Mouse (Mus musculus) brown adipose tissue, adult 24 weeks (tissue): ENCODE measurements at regions not wholly inside any gene's neighbourhood (a gene's known extent, or its start where the extent isn't known, plus 50 kb on each side); places are given as distances from the start of the nearest gene placed in this dataset.

Source experiments
- H3K27ac ChIP-seq: fragments of 200-500 bp; replicated peaks from 2 replicates; pipeline ENCODE4 v1.5.1; 2012; ENCODE audit warnings: low read depth, mild to moderate bottlenecking, low read length
- H3K4me1 ChIP-seq: fragments of 200-500 bp; 2 replicates; pipeline ENCODE4 v1.6.1; 2012; ENCODE audit warnings: low read length, mixed read lengths; ENCODE audit not compliant: control insufficient read depth, insufficient read depth, insufficient read length
- H3K4me3 ChIP-seq: fragments of 200-500 bp; 2 replicates; pipeline ENCODE4 v1.5.1; 2012; ENCODE audit warnings: low read depth, mild to moderate bottlenecking, low read length, moderate library complexity; ENCODE audit not compliant: insufficient read depth

GRCm38 (mm10) chr10:120648741-120649140, 172.5 kb upstream of the Hmga2 start:
- Histone ChIP-seq H3K4me1 (no peaks in the 10 kb centered on the region), H3K27ac (no peak overlapping the region), H3K4me3 (no peak overlapping the region)

GRCm38 (mm10) chr10:120648031-120648430, 171.8 kb upstream of the Hmga2 start:
- Histone ChIP-seq H3K4me1 (no peaks in the 10 kb centered on the region), H3K4me3 (no peak overlapping the region), H3K27ac (no peak overlapping the region)

GRCm38 (mm10) chr10:120647323-120647722, 171.1 kb upstream of the Hmga2 start:
- H3K27ac ChIP-seq, result no peak overlapping the region
- H3K4me3 ChIP-seq, result no peak overlapping the region
- H3K4me1 ChIP-seq, result no peaks in the 10 kb centered on the region

- no peaks in the 10 kb centered on the region for H3K4me1 ChIP-seq
- no peak overlapping the region for H3K4me3 ChIP-seq
- H3K27ac ChIP-seq, result no peak overlapping the region
These were observed 170.6 kb upstream of the Hmga2 start for GRCm38 (mm10) chr10:120646862-120647311.

- no peaks in the 10 kb centered on the region for H3K4me1 ChIP-seq
- H3K27ac ChIP-seq, result no peak overlapping the region
- H3K4me3 ChIP-seq, result no peak overlapping the region
These were observed 164.6 kb upstream of the Hmga2 start for GRCm38 (mm10) chr10:120640847-120641246.

GRCm38 (mm10) chr10:120638316-120638715, 162.0 kb upstream of the Hmga2 start:
- Histone ChIP-seq H3K4me3 (no peak overlapping the region), H3K27ac (no peak overlapping the region), H3K4me1 (no peaks in the 10 kb centered on the region)

GRCm38 (mm10) chr10:120635818-120636543, 159.7 kb upstream of the Hmga2 start:
- Histone ChIP-seq H3K27ac (no peak overlapping the region), H3K4me3 (no peak overlapping the region), H3K4me1 (no peaks in the 10 kb centered on the region)

- Histone ChIP-seq H3K4me1 (no peaks in the 10 kb centered on the region), H3K27ac (no peak overlapping the region), H3K4me3 (no peak overlapping the region)
These were observed 158.9 kb upstream of the Hmga2 start for GRCm38 (mm10) chr10:120635194-120635593.

- no peaks in the 10 kb centered on the region for H3K4me1 ChIP-seq
- no peak overlapping the region for H3K4me3 ChIP-seq
- H3K27ac ChIP-seq, result no peak overlapping the region
These were observed 155.8 kb upstream of the Hmga2 start for GRCm38 (mm10) chr10:120632071-120632470.

GRCm38 (mm10) chr10:120628066-120628465, 151.8 kb upstream of the Hmga2 start:
- H3K4me3 ChIP-seq, result no peak overlapping the region
- H3K27ac ChIP-seq, result no peak overlapping the region
- H3K4me1 ChIP-seq, result no peaks in the 10 kb centered on the region

- Histone ChIP-seq H3K27ac (no peak overlapping the region), H3K4me1 (no peaks in the 10 kb centered on the region), H3K4me3 (no peak overlapping the region)
These were observed 149.2 kb upstream of the Hmga2 start for GRCm38 (mm10) chr10:120625474-120625873.

- H3K27ac ChIP-seq, result no peak overlapping the region
These were observed 148.1 kb upstream of the Hmga2 start for GRCm38 (mm10) chr10:120624203-120624942.

GRCm38 (mm10) chr10:120616406-120617015, 140.2 kb upstream of the Hmga2 start:
- Histone ChIP-seq H3K4me1 (no peaks in the 10 kb centered on the region), H3K27ac (no peak overlapping the region), H3K4me3 (no peak overlapping the region)

More at GRCm38 (mm10) chr10:120624203-120624942, 148.1 kb upstream of the Hmga2 start:
- no peaks in the 10 kb centered on the region for H3K4me1 ChIP-seq
- no peak overlapping the region for H3K4me3 ChIP-seq

GRCm38 (mm10) chr10:120612351-120612750, 136.1 kb upstream of the Hmga2 start:
- Histone ChIP-seq H3K4me1 (no peaks in the 10 kb centered on the region), H3K4me3 (no peak overlapping the region), H3K27ac (no peak overlapping the region)

- H3K4me3 ChIP-seq, result no peak overlapping the region
- no peaks in the 10 kb centered on the region for H3K4me1 ChIP-seq
- no peak overlapping the region for H3K27ac ChIP-seq
These were observed 133.8 kb upstream of the Hmga2 start for GRCm38 (mm10) chr10:120610076-120610475.
